Mouse (Mus musculus) ES-Bruce4 (cell line): Measurements from ENCODE around the gene Cldn3.

ENCODE experiments used
- CTCF ChIP-seq: IDR thresholded peaks from one replicate; pipeline ENCODE4 v1.8.1; 2011; ENCODE audit warnings: low read depth, low read length
- POLR2A ChIP-seq: IDR thresholded peaks from one replicate; pipeline ENCODE4 v1.8.1; 2011; ENCODE audit warnings: low read length; ENCODE audit not compliant: insufficient read depth

DNA sequence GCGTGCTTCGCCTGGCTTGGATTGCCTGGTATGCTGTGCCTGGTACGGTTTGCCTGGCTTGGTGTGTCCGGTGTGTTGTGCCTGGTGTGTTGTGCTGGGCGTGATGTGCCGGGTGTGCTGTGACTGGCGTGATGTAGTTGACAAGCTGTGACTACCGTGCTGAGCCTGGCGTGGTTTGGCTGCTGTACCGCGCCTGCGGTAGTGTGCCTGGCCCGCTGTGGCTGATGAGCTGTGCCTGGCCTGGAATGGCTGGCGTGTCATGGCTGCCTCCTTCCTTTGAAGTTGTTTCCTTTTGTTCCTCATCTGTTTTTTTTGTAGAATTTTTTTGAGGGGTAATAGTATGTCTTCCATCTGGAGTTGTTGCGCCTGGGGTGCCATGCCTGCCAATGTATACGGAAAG, 14.7 kb downstream of the Cldn3 start:
- TF ChIP-seq CTCF, result no peak
- TF ChIP-seq POLR2A, result no peak
